8 mouse cellular contexts compared by ENCODE assay signal in the genomic region with DNA sequence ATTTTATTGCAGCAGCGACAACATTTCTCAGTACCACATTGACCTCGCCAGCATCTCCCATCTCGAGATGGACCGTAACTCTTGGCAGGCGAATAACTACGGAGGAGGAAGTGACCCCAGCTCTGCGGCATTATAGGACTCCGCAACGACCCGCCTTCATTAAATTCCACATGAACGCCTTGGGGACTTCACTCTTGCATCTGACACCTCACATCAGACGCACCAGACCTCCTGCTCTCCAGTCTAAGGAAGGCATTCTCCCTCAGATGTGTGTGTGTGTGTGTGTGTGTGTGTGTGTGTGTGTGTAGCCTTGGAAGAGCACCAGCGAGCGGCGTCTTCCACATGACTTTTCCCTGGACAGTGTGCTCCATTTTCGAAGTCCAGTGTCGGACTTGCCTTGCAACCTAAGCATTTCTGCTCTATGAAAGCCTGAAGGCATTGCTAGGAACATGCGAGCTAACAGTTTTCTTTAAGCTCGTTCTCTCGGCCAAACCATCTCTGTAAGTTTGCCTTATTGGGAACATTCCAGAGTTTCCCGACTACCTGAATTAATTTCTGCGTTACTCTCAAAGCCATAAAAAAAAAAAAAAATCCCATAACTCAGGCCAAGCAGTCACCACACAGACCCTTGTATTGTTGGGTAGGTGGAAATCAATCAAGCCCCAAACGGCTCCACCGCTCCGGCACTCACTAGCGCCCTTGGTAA. TPM values are rescaled to one million over a fixed set of nuclear protein-coding genes. Genes with fewer than 3 reads are reported as not detected.
DNase-seq lines count a peak whose midpoint lies in the region; ATAC-seq and TF ChIP-seq lines count a peak whose summit lies in the region.

No protein-coding gene starts in this region.

- no peak overlapping the region for H3K27ac ChIP-seq in CH12.LX (ENCODE audit: insufficient read depth, low read depth)
- no peak overlapping the region for H3K27ac ChIP-seq in embryonic fibroblast, embryonic 13.5 days (ENCODE audit: insufficient read depth, low read length)
- peak overlapping the region; percentile 48 for H3K27ac ChIP-seq in intestine, embryonic 16.5 days (ENCODE audit: low read length)
- H3K27ac ChIP-seq in midbrain, embryonic 12.5 days (replicated peaks) = peak overlapping the region; percentile 84

- in situ Hi-C loops in CH12.LX (cut with MboI; ENCODE audit: low pct_ligation_motif_present, low pct_unique_long_range_greater_than_20kb, low sequenced_read_pairs) = no loop called here

- no peak overlapping the region for H3K9ac ChIP-seq in CH12.LX (ENCODE audit: insufficient read depth, low read depth)
- peak overlapping the region; percentile 61 for H3K9ac ChIP-seq in intestine, embryonic 16.5 days (ENCODE audit: low read depth, low read length)
- peak overlapping the region; percentile 70 for H3K9ac ChIP-seq in midbrain, embryonic 12.5 days (replicated peaks)

- dilution Hi-C loops in CH12.LX (cut with MboI; ENCODE audit: extremely low pct_ligation_motif_present, extremely low pct_unique_long_range_greater_than_20kb, low sequenced_read_pairs) = no loop called here

- TF ChIP-seq RAD21 in CH12.LX (IDR thresholded peaks at IDR 0.05; ENCODE audit: low read depth, low read length) = no peak

- H3K4me3 ChIP-seq in CH12.LX (replicated peaks in 1 of 3; ENCODE audit: low read depth in 2 of 3, low read length in 2 of 3, poor library complexity in 1 of 3) = no peak overlapping the region
- H3K4me3 ChIP-seq in embryonic fibroblast, embryonic 13.5 days (ENCODE audit: insufficient read depth, low read length) = peak overlapping the region; percentile 49
- peak overlapping the region; percentile 61 for H3K4me3 ChIP-seq in intestine, embryonic 16.5 days (ENCODE audit: low read length)
- H3K4me3 ChIP-seq in midbrain, embryonic 12.5 days = peak overlapping the region; percentile 68

- DNase-seq in adrenal gland, postnatal 10 days = peak; percentile 32
- no peak for DNase-seq in adrenal gland, postnatal 4 days (ENCODE audit: low spot score in 2 of 2)
- DNase-seq in CH12.LX (ENCODE audit: extremely low read depth) = no peak
- DNase-seq in urinary bladder, postnatal 14 days (ENCODE audit: low spot score) = no peak
- no peak for DNase-seq in left cerebral cortex, postnatal 10 days (ENCODE audit: extremely low spot score in 1 of 2, low spot score in 2 of 2)

- H3K4me2 ChIP-seq in CH12.LX (ENCODE audit: insufficient read depth, low read depth, poor library complexity, severe bottlenecking) = peak overlapping the region; percentile 97; the same call in 1 of the 2 replicates
- peak overlapping the region; percentile 92 for H3K4me2 ChIP-seq in intestine, embryonic 16.5 days (ENCODE audit: low read depth, low read length)
- H3K4me2 ChIP-seq in midbrain, embryonic 12.5 days (replicated peaks) = peak overlapping the region; percentile 82

- no peaks in the 10 kb centered on the region for H3K27me3 ChIP-seq in CH12.LX (replicated peaks)
- peaks cover 7% of the 10 kb centered on the region for H3K27me3 ChIP-seq in intestine, embryonic 16.5 days (replicated peaks; ENCODE audit: control insufficient read depth, insufficient read depth, low read length)
- peaks cover 22% of the 10 kb centered on the region for H3K27me3 ChIP-seq in midbrain, embryonic 12.5 days

- H3K4me1 ChIP-seq in CH12.LX (ENCODE audit: control insufficient read depth in 1 of 2, insufficient read depth in 2 of 2) = peaks cover 8 to 16% of the 10 kb centered on the region in 2 experiments; a peak in 3 of 4 replicates
- H3K4me1 ChIP-seq in embryonic fibroblast, embryonic 13.5 days (ENCODE audit: control insufficient read depth, insufficient read depth, low read length) = peaks cover 2% of the 10 kb centered on the region; the same call in 1 of the 2 replicates
- peaks cover 10% of the 10 kb centered on the region for H3K4me1 ChIP-seq in intestine, embryonic 16.5 days (ENCODE audit: control insufficient read depth, insufficient read depth, low read length)
- H3K4me1 ChIP-seq in midbrain, embryonic 12.5 days = peaks cover 23% of the 10 kb centered on the region

- H3K79me2 ChIP-seq in CH12.LX (replicated peaks; ENCODE audit: control insufficient read depth, extremely low read depth, insufficient read depth, poor library complexity, severe bottlenecking) = no peaks in the 10 kb centered on the region

- H3K9me3 ChIP-seq in CH12.LX (replicated peaks; ENCODE audit: low read length) = no peaks in the 10 kb centered on the region
- H3K9me3 ChIP-seq in intestine, embryonic 16.5 days (ENCODE audit: control insufficient read depth, low read length) = no peaks in the 10 kb centered on the region
- no peaks in the 10 kb centered on the region for H3K9me3 ChIP-seq in midbrain, embryonic 12.5 days

- TF ChIP-seq CTCF in CH12.LX (conservative IDR thresholded peaks at IDR 0.05 in 1 of 2, IDR thresholded peaks at IDR 0.05 in 1 of 2; ENCODE audit: low read depth in 2 of 2, low read length in 2 of 2) = no peak
- TF ChIP-seq CTCF in embryonic fibroblast, embryonic 13.5 days (IDR thresholded peaks at IDR 0.05; ENCODE audit: borderline replicate concordance, insufficient read depth, low read length) = no peak

- intact Hi-C loops in left cerebral cortex, postnatal 10 days (cut with DNase I) = loop anchor here (10.0 kb wide), 2 partner anchors 78 to 268 kb away; no protein-coding TSS in a partner anchor

- no peak for TF ChIP-seq EP300 in CH12.LX (IDR thresholded peaks at IDR 0.05; ENCODE audit: low read length)

- ATAC-seq in intestine, embryonic 16.5 days = peak; percentile 41
- peak; percentile 7; the same call in 1 of the 2 replicates for ATAC-seq in midbrain, embryonic 12.5 days (ENCODE audit: low FRiP score, low read depth)

- WGBS in intestine, embryonic 16.5 days = under 1% methylated on average over 26 of the region's 26 CpGs
- WGBS in midbrain, embryonic 12.5 days = 0% methylated on average over 26 of the region's 26 CpGs

- no peak for TF ChIP-seq POLR2A in CH12.LX (IDR thresholded peaks at IDR 0.05; ENCODE audit: low read depth, low read length)
- TF ChIP-seq POLR2A in embryonic fibroblast, embryonic 13.5 days (IDR thresholded peaks at IDR 0.05; ENCODE audit: low read depth, low read length) = no peak

- no peaks in the 10 kb centered on the region for H3K36me3 ChIP-seq in CH12.LX (replicated peaks in 1 of 2; ENCODE audit: control insufficient read depth in 1 of 2, insufficient read depth in 1 of 2, low read length in 1 of 2)
- H3K36me3 ChIP-seq in intestine, embryonic 16.5 days (ENCODE audit: control insufficient read depth, insufficient read depth, low read length) = no peaks in the 10 kb centered on the region
- H3K36me3 ChIP-seq in midbrain, embryonic 12.5 days = no peaks in the 10 kb centered on the region

TF ChIP-seq in CH12.LX, 34 proteins besides CTCF, POLR2A, EP300 and RAD21:
- no peak for TF ChIP-seq ZNF384 (IDR thresholded peaks at IDR 0.05; ENCODE audit: low read depth, low read length)
- TF ChIP-seq POLR2AphosphoS2 (IDR thresholded peaks at IDR 0.05; ENCODE audit: low read depth, low read length) = no peak
- no peak for TF ChIP-seq ZC3H11A (IDR thresholded peaks at IDR 0.05; ENCODE audit: low read depth, low read length)
- TF ChIP-seq JUN (IDR thresholded peaks at IDR 0.05; ENCODE audit: insufficient read depth, low read depth, low read length) = no peak
- no peak for TF ChIP-seq IRF4 (IDR thresholded peaks at IDR 0.05; ENCODE audit: low read depth, low read length)
- no peak for TF ChIP-seq CHD2 (IDR thresholded peaks at IDR 0.05; ENCODE audit: low read length)
- TF ChIP-seq CHD1 (IDR thresholded peaks at IDR 0.05; ENCODE audit: low read depth, low read length) = no peak
- TF ChIP-seq JUND (conservative IDR thresholded peaks at IDR 0.05; ENCODE audit: low read depth, low read length) = no peak
- TF ChIP-seq MAZ (IDR thresholded peaks at IDR 0.05; ENCODE audit: low read depth, low read length) = no peak

RNA-seq across cellular contexts. Expression of a gene that starts 1.0 kb away (rescaled TPM):
- 10 to 100 TPM; 14.5 to 21.4 TPM for total RNA-seq in adrenal gland, postnatal 10 days (2021)
- 10 to 100 TPM; 25.1 to 35.3 TPM for total RNA-seq in adrenal gland, postnatal 4 days (2021)
- total RNA-seq in CH12.LX (2012; rRNA removed) (under 0.01 TPM in 2 replicates), CH12.LX (2014; rRNA removed) (0.05 TPM in 1 of 2 replicates, not detected in the other)
- polyA plus RNA-seq in CH12.LX (2012; ENCODE audit: insufficient read length, low read depth) = 0.13 and 0.25 TPM in 2 replicates
- 2.4 and 3.7 TPM in 2 replicates for polyA plus RNA-seq in embryonic fibroblast, embryonic 13.5 days (2011; ENCODE audit: insufficient read length, low read depth, missing spikeins)
- 4.4 and 5.1 TPM in 2 replicates for polyA plus RNA-seq in intestine, embryonic 16.5 days (2015; fragmentation: Nextera tagmentation; extraction: Ambion mirVana)
- 7.0 and 9.4 TPM in 2 replicates for polyA plus RNA-seq in midbrain, embryonic 12.5 days (2016; fragmentation: Nextera tagmentation; extraction: Ambion mirVana)
- total RNA-seq in left cerebral cortex, postnatal 10 days (2021) = 10 to 100 TPM; 39.7 to 44.8 TPM

Comparison
In these comparisons a context has a peak if more than half of its experiments do, and no peak if none do; other contexts are left out.
1. H3K27ac ChIP-seq: peak in intestine, embryonic 16.5 days (single experiment) and midbrain, embryonic 12.5 days (single experiment); none in CH12.LX (single experiment) and embryonic fibroblast, embryonic 13.5 days (single experiment).
2. H3K4me3 ChIP-seq: peak in embryonic fibroblast, embryonic 13.5 days (single experiment), intestine, embryonic 16.5 days (single experiment) and midbrain, embryonic 12.5 days (single experiment); none in CH12.LX (0 of 3).
3. RNA of a gene that starts 1.0 kb away (total RNA-seq): 39.7 to 44.8 TPM in left cerebral cortex, postnatal 10 days, 25.1 to 35.3 TPM in adrenal gland, postnatal 4 days and 14.5 to 21.4 TPM in adrenal gland, postnatal 10 days; under 0.01 to 0.05 TPM in CH12.LX; every median in the first group is over 10 times any median in the second.
4. Peak in every context shown above with its lines, with median percentiles within 50 percentile points of each other: H3K4me2 ChIP-seq.